Mouse (Mus musculus): ENCODE results near the gene Hist1h3d.

DNA sequence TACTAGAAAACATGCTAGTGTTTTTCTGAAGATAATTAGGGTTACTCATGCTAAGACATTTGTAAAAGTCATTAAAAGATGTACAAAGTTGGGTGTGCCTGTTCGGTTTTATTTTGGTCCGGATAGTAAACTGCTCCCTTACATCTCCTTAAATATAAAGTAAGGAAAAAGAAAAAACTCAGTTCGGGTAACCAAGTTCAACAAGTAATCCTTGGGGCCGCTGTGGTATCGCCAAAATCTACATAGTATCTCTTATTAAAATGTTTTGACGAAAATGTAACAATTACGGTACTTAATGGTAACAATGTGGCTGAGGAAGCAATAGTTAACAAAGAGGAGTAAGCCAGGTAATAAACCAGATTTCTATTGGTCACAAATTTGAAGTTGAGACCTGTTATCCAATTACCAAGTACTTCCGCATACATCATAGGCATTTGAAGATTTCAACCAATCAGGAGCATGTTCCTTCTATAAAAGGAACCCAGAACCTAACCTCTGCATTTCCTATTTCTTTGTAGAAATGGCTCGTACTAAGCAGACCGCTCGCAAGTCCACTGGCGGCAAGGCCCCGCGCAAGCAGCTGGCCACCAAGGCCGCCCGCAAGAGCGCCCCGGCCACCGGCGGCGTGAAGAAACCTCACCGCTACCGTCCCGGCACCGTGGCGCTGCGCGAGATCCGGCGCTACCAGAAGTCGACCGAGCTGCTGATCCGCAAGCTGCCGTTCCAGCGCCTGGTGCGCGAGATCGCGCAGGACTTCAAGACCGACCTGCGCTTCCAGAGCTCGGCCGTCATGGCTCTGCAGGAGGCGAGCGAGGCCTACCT is 31.4 kb upstream of the Hist1h3d start, which contains the start of gene Hist1h3f:
- TF ChIP-seq GATA1 (IDR thresholded peaks at IDR 0.05; ENCODE audit: borderline replicate concordance, low read length) (no peak), FLI1 (IDR thresholded peaks at IDR 0.05; ENCODE audit: low read length) (no peak)
